Mouse (Mus musculus) CH12.LX (cell line): ENCODE data around the gene Gzmf.

Experiments used
- CTCF ChIP-seq, 2 experiments: IDR thresholded peaks in 1 of 2; conservative IDR thresholded peaks in 1 of 2; 2 replicates each; pipeline ENCODE4 v1.5.1; 2011 to 2012; ENCODE audit warnings: low read depth in 2 of 2, low read length in 2 of 2, improper control_type of control experiment in 1 of 2, inconsistent platforms in 1 of 2, mild to moderate bottlenecking in 1 of 2, moderate library complexity in 1 of 2
- ELF1 ChIP-seq: IDR thresholded peaks from 2 replicates; pipeline ENCODE4 v1.6.1; 2014; ENCODE audit warnings: low read depth, mild to moderate bottlenecking, inconsistent platforms, low read length, improper control_type of control experiment
- MXI1 ChIP-seq: IDR thresholded peaks from 2 replicates; pipeline ENCODE4 v1.6.1; 2011; ENCODE audit warnings: mild to moderate bottlenecking, low read depth, low read length, improper control_type of control experiment
- POLR2A ChIP-seq: IDR thresholded peaks from 2 replicates; pipeline ENCODE4 v1.6.1; 2011; ENCODE audit warnings: low read depth, mild to moderate bottlenecking, improper control_type of control experiment, low read length
- ZMIZ1 ChIP-seq: IDR thresholded peaks from 2 replicates; pipeline ENCODE4 v1.6.1; 2012; ENCODE audit warnings: low read depth, mild to moderate bottlenecking, inconsistent platforms, low read length, improper control_type of control experiment

GRCm38 (mm10) chr14:56186946-56187345 lies 24.3 kb downstream of the Gzmf start:
- TF ChIP-seq POLR2A (no peak), ZMIZ1 (no peak), ELF1 (no peak), MXI1 (no peak), CTCF (conservative IDR thresholded peaks at IDR 0.05 in 1 of 2, IDR thresholded peaks at IDR 0.05 in 1 of 2; ENCODE audit: low read depth in 2 of 2, low read length in 2 of 2) (peak; percentile 18 to 63; a peak in 2 of 4 replicates)
